Mouse (Mus musculus) megakaryocyte progenitor cell, adult 5-6 weeks (primary cell): Measurements from ENCODE around the gene Map4k2. TPM values are rescaled to one million over a fixed set of nuclear protein-coding genes. Genes with fewer than 3 reads are reported as not detected.
"Not testable (repeated sequence)": the region's sequence is repeated elsewhere in the genome, so short reads cannot be mapped to it uniquely, and the experiment has no call there.

Source experiments
- ATAC-seq: replicated peaks from 2 replicates; pipeline ENCODE4 v1.8.0; 2016; ENCODE audit warnings: mild to moderate bottlenecking, moderate TSS enrichment, inconsistent platforms; ENCODE audit not compliant: poor library complexity
- total RNA-seq, 2 experiments: library from RNA; stranded (forward) in 1 of 2; stranded (reverse) in 1 of 2; fragments of 157-497, 149-512 nt in 1 of 2; fragments of 200-1000 nt in 1 of 2; gene quantifications; 2 replicates each; pipeline versions ENCODE4 v1.2.3 to v1.2.4; 2015 to 2017

Map4k2 gene
- total RNA-seq (2015) (15.8 and 16.3 TPM in 2 replicates), total RNA-seq (2017) (30.5 and 45.4 TPM in 2 replicates)

DNA sequence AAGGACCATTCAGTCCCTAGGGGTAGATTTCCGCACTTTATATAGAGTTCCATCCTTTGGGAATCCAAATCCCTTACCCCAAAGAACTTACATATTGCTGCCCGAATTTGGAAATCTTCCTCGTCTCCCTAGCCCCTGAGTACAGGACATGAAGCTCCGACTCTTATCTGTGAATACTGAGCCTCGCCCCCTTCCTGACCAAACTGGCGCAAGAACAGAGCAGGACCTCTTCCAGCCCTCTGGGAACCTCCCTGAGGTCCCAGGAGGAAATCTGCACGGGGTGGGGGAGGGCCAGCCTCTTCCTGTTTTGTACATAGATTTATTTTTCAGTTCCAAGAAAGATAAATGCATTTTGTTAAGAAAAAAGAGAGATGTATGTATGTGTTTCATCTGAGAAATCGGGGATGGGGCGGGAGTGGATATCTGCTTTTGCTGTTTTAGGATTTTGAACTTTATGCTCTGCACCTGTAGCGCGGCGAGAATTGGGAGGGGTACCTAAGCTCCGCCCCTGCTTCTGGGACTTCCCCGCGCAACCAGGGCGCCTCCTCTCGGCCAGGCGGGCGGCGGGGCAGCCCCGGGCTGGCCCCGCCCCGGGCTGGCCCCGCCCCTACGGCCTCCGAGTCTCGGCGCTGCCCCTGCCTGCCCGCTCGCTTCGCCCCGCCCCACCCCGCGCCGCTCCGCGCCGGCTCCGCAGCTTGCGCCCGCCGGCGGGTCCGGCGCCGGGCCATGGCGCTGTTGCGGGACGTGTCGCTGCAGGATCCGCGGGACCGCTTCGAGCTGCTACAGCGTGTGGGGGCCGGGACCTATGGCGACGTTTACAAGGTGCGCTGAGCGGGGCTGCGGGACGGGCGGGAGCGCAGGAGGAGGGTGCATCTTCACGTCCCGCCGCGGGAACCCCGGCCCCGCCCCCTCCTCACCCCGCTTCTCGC lies at the start of gene Map4k2:
Gene Map4k2, plus strand, starts transcription at position 612 of the 929 bp plus-strand sequence.
- peak; percentile 65 for ATAC-seq

DNA sequence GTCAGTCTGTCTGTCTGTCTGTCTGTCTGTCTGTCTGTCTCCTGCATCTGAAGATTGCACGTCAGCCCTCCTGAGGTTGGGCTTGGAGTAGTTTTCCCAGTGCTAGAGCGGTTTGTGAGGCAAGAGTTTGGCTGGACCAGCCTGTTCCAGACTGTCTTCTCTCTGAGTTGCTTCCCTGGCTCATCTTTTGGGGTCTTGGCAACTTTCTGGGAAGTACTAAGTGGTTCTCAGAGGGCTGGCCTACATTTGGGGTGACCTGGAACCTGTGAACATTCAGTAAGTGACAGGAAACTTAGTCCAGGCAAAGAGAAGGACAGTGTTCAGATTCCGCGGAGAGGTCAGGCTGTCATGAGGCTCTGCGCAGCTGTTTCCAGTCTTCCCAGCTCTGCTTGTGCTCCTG lies 48.7 kb upstream of the Map4k2 start:
- no peak for ATAC-seq

DNA sequence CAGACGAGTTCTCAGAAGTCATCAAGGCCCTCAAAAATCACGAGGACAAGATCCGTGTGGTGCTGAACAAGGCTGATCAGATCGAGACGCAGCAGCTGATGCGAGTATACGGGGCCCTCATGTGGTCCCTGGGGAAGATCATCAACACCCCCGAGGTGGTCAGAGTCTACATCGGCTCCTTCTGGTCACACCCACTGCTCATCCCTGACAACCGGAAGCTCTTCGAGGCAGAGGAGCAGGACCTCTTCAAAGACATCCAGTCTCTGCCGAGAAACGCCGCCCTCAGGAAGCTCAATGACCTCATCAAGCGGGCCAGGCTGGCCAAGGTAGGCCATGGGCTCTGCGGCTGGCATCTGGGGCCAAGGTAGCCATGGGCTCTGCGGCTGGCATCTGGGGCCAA lies 46.6 kb upstream of the Map4k2 start:
- no peak for ATAC-seq

- ATAC-seq = no peak
These were observed 44.3 kb upstream of the Map4k2 start for GRCm38 (mm10) chr19:6296551-6297210.

DNA sequence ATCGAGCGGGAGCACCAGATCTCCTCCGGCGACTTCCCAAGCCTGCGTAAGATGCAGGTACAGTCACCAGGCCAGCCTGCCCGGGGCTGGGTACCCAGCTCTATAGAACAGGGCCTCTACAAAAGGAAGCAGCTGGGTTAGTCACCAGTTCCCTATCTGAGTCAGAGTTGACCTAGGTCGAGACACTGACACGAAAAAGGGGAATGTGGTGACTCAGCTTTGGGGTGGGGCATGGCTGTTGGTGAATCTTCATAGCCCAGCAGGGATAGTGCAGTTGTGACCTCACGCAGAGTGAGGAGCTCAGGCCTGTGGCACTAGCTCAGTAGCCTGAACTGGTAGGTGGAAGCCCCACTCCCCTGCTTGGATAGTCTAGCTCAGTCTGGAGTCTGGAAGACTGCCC lies 43.3 kb upstream of the Map4k2 start:
- peak; percentile 45 for ATAC-seq

GRCm38 (mm10) chr19:6299003-6299402 lies 41.9 kb upstream of the Map4k2 start:
- no peak for ATAC-seq

GRCm38 (mm10) chr19:6299450-6300267 lies 41.3 kb upstream of the Map4k2 start:
- ATAC-seq = 0 out of 2 replicates have a peak, but pooled peaks have one; percentile 13

DNA sequence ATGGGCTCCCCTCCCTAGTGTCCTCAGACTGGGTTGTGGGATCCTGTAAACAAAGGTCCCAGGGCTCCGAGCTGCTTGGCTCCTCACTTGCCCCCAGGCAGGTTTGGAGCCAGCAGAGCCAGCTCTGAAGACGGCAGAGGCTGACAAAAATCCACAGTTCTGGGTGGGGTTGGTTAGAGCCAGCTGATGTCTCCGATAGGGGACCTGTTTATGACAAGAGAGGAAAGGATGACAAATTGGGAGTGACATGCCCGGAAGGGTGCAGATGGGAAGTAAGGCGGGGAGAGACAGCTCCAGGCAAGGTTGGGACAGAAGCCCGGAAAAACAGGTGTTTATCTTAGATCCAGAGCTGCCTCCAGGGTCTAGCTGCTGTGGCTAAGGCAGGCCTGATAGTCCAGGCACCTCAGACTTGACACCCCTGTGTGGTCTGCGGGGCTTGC lies 40.5 kb upstream of the Map4k2 start:
- peak; percentile 62 for ATAC-seq

GRCm38 (mm10) chr19:6302114-6302513 lies 38.8 kb upstream of the Map4k2 start:
- peak; percentile 10; the same call in 1 of the 2 replicates for ATAC-seq

DNA sequence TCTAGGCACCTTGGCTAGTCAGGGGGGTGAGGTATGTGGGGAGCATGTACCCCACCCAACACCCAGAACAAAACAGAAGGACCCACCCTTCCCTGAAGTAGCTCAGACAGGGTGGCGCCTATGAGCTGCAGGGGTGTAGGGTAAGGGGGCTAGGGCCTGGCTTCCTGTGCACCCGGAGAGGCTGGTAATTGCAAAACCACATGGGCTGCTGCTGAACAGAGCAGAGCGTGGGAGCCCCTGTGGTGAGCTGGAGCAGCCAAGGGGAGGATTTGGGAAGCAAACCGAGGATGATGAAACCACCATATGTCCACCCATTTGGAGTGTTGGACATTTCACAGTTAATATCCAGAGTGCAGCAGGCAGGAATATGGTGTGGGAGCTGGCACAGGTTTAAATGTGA lies 38.4 kb upstream of the Map4k2 start:
- peak; percentile 12; the same call in 1 of the 2 replicates for ATAC-seq

GRCm38 (mm10) chr19:6303831-6304230 lies 37.1 kb upstream of the Map4k2 start:
- ATAC-seq = no peak

DNA sequence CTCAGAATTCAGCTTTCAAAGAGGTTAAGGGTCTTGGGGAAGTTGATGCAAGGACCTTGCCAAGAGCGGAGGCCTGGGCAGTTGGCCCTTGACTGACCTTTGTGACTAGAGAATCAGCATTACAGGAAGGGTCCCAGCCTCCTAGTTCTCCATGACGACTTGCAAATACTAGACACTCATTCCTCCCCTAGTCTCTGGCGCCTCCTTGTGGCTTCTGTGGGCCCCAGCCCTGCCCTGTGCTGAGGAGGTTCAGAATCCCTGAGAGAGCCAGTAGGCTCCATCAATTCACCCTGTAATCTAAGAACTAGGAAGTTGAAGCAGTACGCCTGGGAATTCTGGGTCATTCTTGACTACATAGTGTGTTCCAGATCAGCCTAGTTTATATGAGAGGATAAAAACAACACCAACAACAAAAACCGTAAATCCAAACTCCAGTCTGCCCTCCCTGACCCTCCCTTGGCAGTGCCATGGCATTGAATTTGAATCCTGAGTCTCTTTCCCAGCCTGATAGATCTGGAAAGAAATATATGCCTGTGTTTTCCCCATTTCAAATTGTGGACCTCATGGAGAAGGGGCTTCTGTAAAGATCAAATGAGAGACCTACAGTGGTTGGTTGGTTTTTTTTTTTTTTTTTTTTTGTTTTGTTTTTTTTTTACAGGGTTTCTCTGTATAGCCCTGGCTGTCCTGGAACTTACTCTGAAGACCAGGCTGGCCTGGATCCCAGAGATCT lies 36.0 kb upstream of the Map4k2 start:
- ATAC-seq = peak; percentile 54

- no peak for ATAC-seq
These were observed 35.3 kb upstream of the Map4k2 start for GRCm38 (mm10) chr19:6305517-6306115.

GRCm38 (mm10) chr19:6306137-6306551 lies 34.8 kb upstream of the Map4k2 start, which contains the start of gene Cdc42bpg:
Cdc42bpg (plus strand) TSS chr19:6306456.
- peak; percentile 51 for ATAC-seq

DNA sequence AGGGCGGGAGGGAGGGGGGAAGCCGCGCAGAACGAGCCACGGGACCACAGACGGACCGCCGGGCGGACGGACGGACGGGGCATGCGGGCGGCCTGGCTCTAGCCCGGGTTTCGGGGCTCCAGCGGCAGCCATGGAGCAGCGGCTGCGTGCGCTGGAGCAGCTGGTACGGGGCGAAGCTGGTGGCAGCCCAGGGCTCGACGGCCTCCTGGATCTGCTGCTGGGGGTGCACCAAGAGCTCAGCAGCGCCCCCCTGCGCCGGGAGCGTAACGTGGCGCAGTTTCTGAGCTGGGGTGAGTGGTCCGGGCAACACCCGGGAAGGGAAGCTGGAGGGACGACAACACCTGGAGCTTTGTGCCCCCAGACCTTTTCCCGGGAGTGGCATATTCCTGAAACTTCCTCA lies 34.3 kb upstream of the Map4k2 start:
- ATAC-seq = peak; percentile 77

GRCm38 (mm10) chr19:6307733-6308531 lies 33.0 kb upstream of the Map4k2 start:
- ATAC-seq = no peak

GRCm38 (mm10) chr19:6310181-6310580 lies 30.8 kb upstream of the Map4k2 start:
- ATAC-seq = no peak

GRCm38 (mm10) chr19:6311783-6312182 lies 29.2 kb upstream of the Map4k2 start:
- ATAC-seq = not testable (repeated sequence)

DNA sequence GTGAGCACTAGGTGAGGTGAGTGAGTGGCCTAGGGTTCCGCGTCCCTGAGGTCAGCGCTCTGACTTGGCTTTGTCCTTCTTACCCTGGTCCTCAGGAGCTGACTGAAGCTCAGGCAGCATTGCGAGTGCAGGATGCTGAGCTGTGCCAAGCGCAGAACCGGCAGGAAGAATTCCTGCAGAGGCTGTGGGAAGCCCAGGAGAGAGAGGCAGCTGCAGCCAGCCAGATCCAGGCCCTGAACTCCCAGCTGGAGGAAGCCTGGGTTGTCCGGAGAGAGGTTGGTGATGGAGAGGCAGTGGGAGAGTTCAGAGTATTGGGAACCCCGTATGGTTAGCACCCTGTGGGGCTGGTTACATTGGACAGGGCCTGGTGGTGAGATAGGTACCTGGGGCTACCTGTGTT lies 27.1 kb upstream of the Map4k2 start:
- ATAC-seq = no peak
